Mouse (Mus musculus): ENCODE measurements at regions not wholly inside any gene's neighbourhood (a gene's known extent, or its start where the extent isn't known, plus 50 kb on each side); places are given as distances from the start of the nearest gene placed in this dataset.

GRCm38 (mm10) chr10:95032760-95033716, 88.4 kb upstream of the Plxnc1 start:
- no peaks in the 10 kb centered on the region for H3K9me3 ChIP-seq (replicated peaks; ENCODE audit: control insufficient read depth, low read length, poor library complexity, severe bottlenecking)
- H3K36me3 ChIP-seq (ENCODE audit: control insufficient read depth, insufficient read depth, low read length), result no peaks in the 10 kb centered on the region
- H3K4me1 ChIP-seq (ENCODE audit: control insufficient read depth, insufficient read depth, low read length), result no peaks in the 10 kb centered on the region
- no peak overlapping the region for H3K4me3 ChIP-seq (ENCODE audit: low read depth, low read length)
- no peak overlapping the region for H3K4me2 ChIP-seq (ENCODE audit: low read length)
- H3K27me3 ChIP-seq (ENCODE audit: control insufficient read depth, insufficient read depth, low read depth, low read length), result no peaks in the 10 kb centered on the region
- no peak for ATAC-seq
- H3K9ac ChIP-seq (ENCODE audit: low read depth, low read length), result no peak overlapping the region
- WGBS, result 78% methylated on average over 14 of the region's 14 CpGs
- H3K27ac ChIP-seq (ENCODE audit: low read length), result no peak overlapping the region

- Histone ChIP-seq H3K4me3 (ENCODE audit: low read depth, low read length) (no peak overlapping the region), H3K4me1 (ENCODE audit: control insufficient read depth, insufficient read depth, low read length) (no peaks in the 10 kb centered on the region), H3K9me3 (replicated peaks; ENCODE audit: control insufficient read depth, low read length, poor library complexity, severe bottlenecking) (no peaks in the 10 kb centered on the region), H3K9ac (ENCODE audit: low read depth, low read length) (no peak overlapping the region), H3K36me3 (ENCODE audit: control insufficient read depth, insufficient read depth, low read length) (no peaks in the 10 kb centered on the region), H3K27ac (ENCODE audit: low read length) (no peak overlapping the region), H3K4me2 (ENCODE audit: low read length) (no peak overlapping the region), H3K27me3 (ENCODE audit: control insufficient read depth, insufficient read depth, low read depth, low read length) (no peaks in the 10 kb centered on the region)
- no peak for ATAC-seq
- WGBS, result 94% methylated on average over 2 of the region's 2 CpGs
Measured at GRCm38 (mm10) chr10:95031371-95031770, 86.7 kb upstream of the Plxnc1 start.

GRCm38 (mm10) chr10:95030801-95031200, 86.2 kb upstream of the Plxnc1 start:
- Histone ChIP-seq H3K27ac (ENCODE audit: low read length) (no peak overlapping the region), H3K9me3 (replicated peaks; ENCODE audit: control insufficient read depth, low read length, poor library complexity, severe bottlenecking) (no peaks in the 10 kb centered on the region), H3K4me3 (ENCODE audit: low read depth, low read length) (no peak overlapping the region), H3K27me3 (ENCODE audit: control insufficient read depth, insufficient read depth, low read depth, low read length) (no peaks in the 10 kb centered on the region), H3K4me1 (ENCODE audit: control insufficient read depth, insufficient read depth, low read length) (no peaks in the 10 kb centered on the region), H3K4me2 (ENCODE audit: low read length) (no peak overlapping the region), H3K9ac (ENCODE audit: low read depth, low read length) (no peak overlapping the region), H3K36me3 (ENCODE audit: control insufficient read depth, insufficient read depth, low read length) (no peaks in the 10 kb centered on the region)
- ATAC-seq, result no peak
- 87% methylated on average over 5 of the region's 5 CpGs for WGBS

- no peak overlapping the region for H3K27ac ChIP-seq (ENCODE audit: low read length)
- H3K4me3 ChIP-seq (ENCODE audit: low read depth, low read length), result no peak overlapping the region
- H3K27me3 ChIP-seq (ENCODE audit: control insufficient read depth, insufficient read depth, low read depth, low read length), result no peaks in the 10 kb centered on the region
- no peak for ATAC-seq
- no peaks in the 10 kb centered on the region for H3K4me1 ChIP-seq (ENCODE audit: control insufficient read depth, insufficient read depth, low read length)
- H3K4me2 ChIP-seq (ENCODE audit: low read length), result no peak overlapping the region
- H3K9me3 ChIP-seq (replicated peaks; ENCODE audit: control insufficient read depth, low read length, poor library complexity, severe bottlenecking), result no peaks in the 10 kb centered on the region
- WGBS, result 86% methylated on average over 3 of the region's 3 CpGs
- H3K9ac ChIP-seq (ENCODE audit: low read depth, low read length), result no peak overlapping the region
- no peaks in the 10 kb centered on the region for H3K36me3 ChIP-seq (ENCODE audit: control insufficient read depth, insufficient read depth, low read length)
Measured at GRCm38 (mm10) chr10:95029554-95029953, 84.9 kb upstream of the Plxnc1 start.

GRCm38 (mm10) chr10:95025569-95026327, 81.1 kb upstream of the Plxnc1 start:
- Histone ChIP-seq H3K9ac (ENCODE audit: low read depth, low read length) (no peak overlapping the region), H3K9me3 (replicated peaks; ENCODE audit: control insufficient read depth, low read length, poor library complexity, severe bottlenecking) (no peaks in the 10 kb centered on the region), H3K4me2 (ENCODE audit: low read length) (no peak overlapping the region), H3K4me1 (ENCODE audit: control insufficient read depth, insufficient read depth, low read length) (no peaks in the 10 kb centered on the region), H3K4me3 (ENCODE audit: low read depth, low read length) (no peak overlapping the region), H3K27me3 (ENCODE audit: control insufficient read depth, insufficient read depth, low read depth, low read length) (no peaks in the 10 kb centered on the region), H3K27ac (ENCODE audit: low read length) (no peak overlapping the region), H3K36me3 (ENCODE audit: control insufficient read depth, insufficient read depth, low read length) (no peaks in the 10 kb centered on the region)
- 72% methylated on average over 12 of the region's 12 CpGs for WGBS
- ATAC-seq, result no peak

- H3K4me1 ChIP-seq (ENCODE audit: control insufficient read depth, insufficient read depth, low read length), result no peaks in the 10 kb centered on the region
- no peaks in the 10 kb centered on the region for H3K36me3 ChIP-seq (ENCODE audit: control insufficient read depth, insufficient read depth, low read length)
- no peaks in the 10 kb centered on the region for H3K9me3 ChIP-seq (replicated peaks; ENCODE audit: control insufficient read depth, low read length, poor library complexity, severe bottlenecking)
- H3K27me3 ChIP-seq (ENCODE audit: control insufficient read depth, insufficient read depth, low read depth, low read length), result no peaks in the 10 kb centered on the region
- no peak overlapping the region for H3K27ac ChIP-seq (ENCODE audit: low read length)
- H3K4me3 ChIP-seq (ENCODE audit: low read depth, low read length), result no peak overlapping the region
- no peak for ATAC-seq
- H3K9ac ChIP-seq (ENCODE audit: low read depth, low read length), result no peak overlapping the region
- 63% methylated on average over 1 of the region's 1 CpGs for WGBS
- no peak overlapping the region for H3K4me2 ChIP-seq (ENCODE audit: low read length)
Measured at GRCm38 (mm10) chr10:95021209-95021608, 76.6 kb upstream of the Plxnc1 start.

GRCm38 (mm10) chr10:95016896-95017295, 72.3 kb upstream of the Plxnc1 start:
- Histone ChIP-seq H3K4me2 (ENCODE audit: low read length) (no peak overlapping the region), H3K9ac (ENCODE audit: low read depth, low read length) (no peak overlapping the region), H3K27me3 (ENCODE audit: control insufficient read depth, insufficient read depth, low read depth, low read length) (no peaks in the 10 kb centered on the region), H3K9me3 (replicated peaks; ENCODE audit: control insufficient read depth, low read length, poor library complexity, severe bottlenecking) (no peaks in the 10 kb centered on the region), H3K27ac (ENCODE audit: low read length) (no peak overlapping the region), H3K4me3 (ENCODE audit: low read depth, low read length) (no peak overlapping the region), H3K4me1 (ENCODE audit: control insufficient read depth, insufficient read depth, low read length) (no peaks in the 10 kb centered on the region), H3K36me3 (ENCODE audit: control insufficient read depth, insufficient read depth, low read length) (no peaks in the 10 kb centered on the region)
- 91% methylated on average over 7 of the region's 7 CpGs for WGBS
- ATAC-seq, result no peak

- Histone ChIP-seq H3K9me3 (replicated peaks; ENCODE audit: control insufficient read depth, low read length, poor library complexity, severe bottlenecking) (no peaks in the 10 kb centered on the region), H3K4me1 (ENCODE audit: control insufficient read depth, insufficient read depth, low read length) (no peaks in the 10 kb centered on the region), H3K4me2 (ENCODE audit: low read length) (no peak overlapping the region), H3K4me3 (ENCODE audit: low read depth, low read length) (no peak overlapping the region), H3K27me3 (ENCODE audit: control insufficient read depth, insufficient read depth, low read depth, low read length) (no peaks in the 10 kb centered on the region), H3K27ac (ENCODE audit: low read length) (no peak overlapping the region), H3K36me3 (ENCODE audit: control insufficient read depth, insufficient read depth, low read length) (no peaks in the 10 kb centered on the region), H3K9ac (ENCODE audit: low read depth, low read length) (no peak overlapping the region)
- no peak for ATAC-seq
- WGBS, result 80% methylated on average over 9 of the region's 9 CpGs
Measured at GRCm38 (mm10) chr10:95015298-95015951, 70.8 kb upstream of the Plxnc1 start.

Data from midbrain, embryonic 16.5 days (tissue).